Mouse (Mus musculus): Measurements from ENCODE around the gene Ndn. TPM values are rescaled to one million over a fixed set of nuclear protein-coding genes. Genes with fewer than 3 reads are reported as not detected.

Gene Ndn
- not detected for polyA plus RNA-seq (2017; shearing (Covaris generic))

GRCm38 (mm10) chr7:62346269-62346668, at the start of gene Ndn:
Gene Ndn, plus strand, starts transcription at chr7:62346569.

GRCm38 (mm10) chr7:62376510-62377304, 30.3 kb downstream of the Ndn start, which contains the start of gene Magel2:
Gene Magel2, plus strand, starts transcription at chr7:62377010.

Other genes starting within 250 kb of the Ndn start
- not detected for gene Magel2, start 30.4 kb downstream of the Ndn start, polyA plus RNA-seq (2017; shearing (Covaris generic))
- 0.19 TPM for gene Mkrn3, start 73.6 kb downstream of the Ndn start, polyA plus RNA-seq (2017; shearing (Covaris generic))
- gene Peg12, start 117.9 kb downstream of the Ndn start, polyA plus RNA-seq (2017; shearing (Covaris generic)) = not detected

Data from effector memory CD4-positive, alpha-beta T cell, adult 5 months (primary cell).